Mouse (Mus musculus): ENCODE results near the gene 2700081O15Rik. TPM values are rescaled to one million over a fixed set of nuclear protein-coding genes. Genes with fewer than 3 reads are reported as not detected.
"Not testable (repeated sequence)": the region's sequence is repeated elsewhere in the genome, so short reads cannot be mapped to it uniquely, and the experiment has no call there.

2700081O15Rik gene
- 6.0 and 7.4 TPM in 2 replicates for polyA plus RNA-seq (2015; fragmentation: Nextera tagmentation; extraction: Ambion mirVana)

- H3K27me3 ChIP-seq, result no peaks in the 10 kb centered on the region
- H3K9ac ChIP-seq, result peak within 1 kb of the TSS; percentile 99
- ATAC-seq (replicated peaks; ENCODE audit: low FRiP score), result peak; percentile 74
- H3K9me3 ChIP-seq (replicated peaks), result no peaks in the 10 kb centered on the region
- under 1% methylated on average over 105 of the region's 107 CpGs for WGBS
- peak within 1 kb of the TSS; percentile 75 for H3K4me2 ChIP-seq
- H3K36me3 ChIP-seq, result peaks cover 24% of the 10 kb centered on the region
- peak within 1 kb of the TSS; percentile 96 for H3K27ac ChIP-seq
- peak within 1 kb of the TSS; percentile 81 for H3K4me3 ChIP-seq (replicated peaks)
- peaks cover 54% of the 10 kb centered on the region for H3K4me1 ChIP-seq
These were observed at the start of gene 2700081O15Rik for GRCm38 (mm10) chr19:7416834-7417735. Gene 2700081O15Rik (plus strand): TSS chr19:7417625.

DNA sequence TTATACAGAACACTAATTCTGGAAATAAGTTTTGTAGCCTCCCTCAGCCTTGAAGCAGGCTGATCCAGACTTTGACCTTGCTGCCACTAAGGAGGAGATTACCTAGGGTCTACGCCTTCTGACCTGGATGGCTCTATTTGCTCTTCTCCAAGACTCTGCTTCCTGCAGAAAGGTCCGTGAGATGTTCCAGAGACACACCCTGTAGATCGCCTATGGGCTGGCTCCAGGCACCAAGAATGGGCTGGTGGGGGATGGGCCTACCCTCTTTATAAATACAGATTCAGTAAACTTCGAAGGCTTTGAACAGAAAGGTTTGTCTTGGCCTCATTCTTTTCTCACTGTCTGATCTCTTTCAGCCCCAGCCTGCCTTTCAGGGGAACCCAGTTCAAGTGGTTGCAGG lies 48.0 kb upstream of the 2700081O15Rik start:
- 89% methylated on average over 4 of the region's 4 CpGs for WGBS
- peaks cover 84% of the 10 kb centered on the region for H3K36me3 ChIP-seq
- H3K4me1 ChIP-seq; ATAC-seq (replicated peaks; ENCODE audit: low FRiP score); H3K9me3 ChIP-seq (replicated peaks); H3K27ac ChIP-seq; H3K4me3 ChIP-seq (replicated peaks); H3K27me3 ChIP-seq; H3K9ac ChIP-seq; H3K4me2 ChIP-seq: not testable (repeated sequence)

DNA sequence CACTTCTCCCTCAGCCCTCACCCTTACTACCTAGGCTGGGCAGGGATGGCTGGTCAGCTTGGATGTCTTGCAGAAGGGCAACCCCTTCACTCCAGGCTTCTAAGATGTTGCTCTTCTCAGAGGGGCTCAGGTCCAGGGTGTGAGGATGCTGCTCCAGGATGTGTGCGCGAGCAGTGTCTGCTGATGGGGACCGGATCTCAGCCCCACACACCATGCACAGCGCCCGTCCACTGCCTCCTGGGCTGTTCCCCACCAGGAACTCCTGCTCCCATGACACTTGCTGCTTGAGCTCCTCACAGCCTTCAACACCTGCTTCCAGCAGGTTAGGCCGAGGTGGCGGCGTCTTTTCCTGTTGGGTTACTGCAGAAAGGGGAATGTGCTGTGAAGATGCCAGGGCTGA lies 42.9 kb upstream of the 2700081O15Rik start:
- Histone ChIP-seq H3K27me3 (no peaks in the 10 kb centered on the region), H3K27ac (no peak overlapping the region), H3K9ac (no peak overlapping the region), H3K4me1 (peaks cover 3% of the 10 kb centered on the region; the same call in 1 of the 2 replicates), H3K4me2 (no peak overlapping the region), H3K9me3 (replicated peaks) (no peaks in the 10 kb centered on the region), H3K4me3 (replicated peaks) (no peak overlapping the region), H3K36me3 (peaks cover 77% of the 10 kb centered on the region)
- WGBS, result 97% methylated on average over 8 of the region's 8 CpGs
- ATAC-seq (replicated peaks; ENCODE audit: low FRiP score), result no peak

GRCm38 (mm10) chr19:7377639-7378038 lies 39.8 kb upstream of the 2700081O15Rik start:
- peaks cover 49% of the 10 kb centered on the region for H3K36me3 ChIP-seq
- no peaks in the 10 kb centered on the region for H3K9me3 ChIP-seq (replicated peaks)
- no peak overlapping the region for H3K4me3 ChIP-seq (replicated peaks)
- WGBS, result 75% methylated on average over 2 of the region's 2 CpGs
- peaks cover 21% of the 10 kb centered on the region for H3K4me1 ChIP-seq
- no peak overlapping the region for H3K9ac ChIP-seq
- H3K4me2 ChIP-seq, result no peak overlapping the region
- no peak overlapping the region for H3K27ac ChIP-seq
- H3K27me3 ChIP-seq, result no peaks in the 10 kb centered on the region
- ATAC-seq (replicated peaks; ENCODE audit: low FRiP score), result no peak

DNA sequence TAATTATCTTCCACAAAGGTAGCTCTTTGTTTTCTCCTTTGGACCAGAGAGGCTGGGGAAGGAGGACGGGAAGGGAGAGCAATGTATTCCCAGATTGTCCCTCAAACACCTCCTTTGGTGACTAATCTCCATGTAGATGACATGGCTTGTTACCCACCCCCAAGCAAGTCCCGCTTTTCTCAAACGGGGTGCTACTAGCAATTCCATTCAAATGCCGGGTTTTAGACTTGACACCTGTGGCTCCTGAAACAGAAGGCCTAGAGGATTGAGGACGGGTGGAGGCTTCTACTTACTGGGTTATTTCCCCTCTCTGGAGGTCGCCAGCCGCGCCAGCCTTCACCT lies 35.5 kb upstream of the 2700081O15Rik start:
- H3K9me3 ChIP-seq (replicated peaks), result peaks cover 5% of the 10 kb centered on the region; the same call in 1 of the 2 replicates
- H3K27ac ChIP-seq, result peak overlapping the region; percentile 95
- H3K27me3 ChIP-seq, result no peaks in the 10 kb centered on the region
- H3K4me3 ChIP-seq (replicated peaks), result peak overlapping the region; percentile 79
- H3K36me3 ChIP-seq, result peaks cover 14% of the 10 kb centered on the region
- H3K9ac ChIP-seq, result peak overlapping the region; percentile 90
- peak overlapping the region; percentile 84 for H3K4me2 ChIP-seq
- H3K4me1 ChIP-seq, result peaks cover 34% of the 10 kb centered on the region
- ATAC-seq (replicated peaks; ENCODE audit: low FRiP score), result no peak
- 1% methylated on average over 8 of the region's 8 CpGs for WGBS

- ATAC-seq (replicated peaks; ENCODE audit: low FRiP score), result peak; percentile 68
- Histone ChIP-seq H3K36me3 (peaks cover 14% of the 10 kb centered on the region), H3K4me1 (peaks cover 34% of the 10 kb centered on the region), H3K27me3 (no peaks in the 10 kb centered on the region), H3K27ac (peak overlapping the region; percentile 95), H3K4me2 (peak overlapping the region; percentile 84), H3K9ac (peak overlapping the region; percentile 90), H3K4me3 (replicated peaks) (peak overlapping the region; percentile 79), H3K9me3 (replicated peaks) (peaks cover 5% of the 10 kb centered on the region; the same call in 1 of the 2 replicates)
- under 1% methylated on average over 60 of the region's 60 CpGs for WGBS
These were observed 35.0 kb upstream of the 2700081O15Rik start for GRCm38 (mm10) chr19:7382248-7382902.

DNA sequence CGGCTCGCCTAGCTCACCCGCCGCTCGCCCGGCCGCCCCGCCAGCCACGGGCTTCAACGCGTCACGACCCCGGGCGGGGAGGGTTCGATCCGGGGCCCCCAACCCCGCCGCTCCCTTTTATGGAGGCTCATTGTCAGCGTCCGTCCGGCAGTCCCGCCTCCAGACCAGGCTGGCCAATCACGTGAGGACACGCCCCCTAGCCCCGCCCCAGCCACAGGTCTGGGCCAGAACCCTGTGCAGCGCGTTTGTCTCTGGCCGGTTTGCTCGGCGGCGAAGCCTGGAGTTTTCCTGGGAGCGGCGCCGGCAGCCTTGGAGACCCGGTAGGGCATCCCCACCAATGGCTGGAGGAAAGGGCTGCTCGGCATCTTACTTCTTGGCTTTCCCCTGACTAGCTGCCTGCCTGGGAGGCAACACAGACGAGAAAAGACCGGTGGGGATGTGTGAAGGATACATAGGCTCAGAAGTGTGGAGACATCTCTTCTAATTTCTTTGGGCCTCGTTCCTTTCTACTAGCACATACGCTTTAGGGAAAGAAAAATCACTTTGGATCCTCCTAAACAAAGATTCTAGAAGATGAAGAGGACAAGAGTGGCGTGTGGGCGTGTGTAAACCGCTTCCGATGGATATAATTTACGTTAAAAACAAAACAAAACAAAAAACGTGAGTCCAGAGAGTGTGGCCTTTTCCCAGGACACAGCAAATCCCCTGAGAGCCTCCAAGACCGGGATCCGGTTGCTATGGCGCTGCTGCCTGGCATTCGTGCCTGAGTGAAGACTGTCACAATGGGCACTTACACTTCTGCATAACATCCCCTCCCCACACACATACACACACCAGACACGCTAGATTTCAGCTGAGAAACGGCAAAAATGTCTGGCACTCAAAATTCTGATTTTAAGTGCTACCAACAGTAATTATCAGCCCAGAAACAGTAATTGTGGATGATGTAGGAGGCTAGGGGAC lies 34.2 kb upstream of the 2700081O15Rik start, which contains the start of gene Spindoc:
Gene Spindoc (minus strand): TSS at position 92 of the 963 bp plus-strand sequence.
- peak within 1 kb of the TSS; percentile 95 for H3K27ac ChIP-seq
- peak; percentile 99 for ATAC-seq (replicated peaks; ENCODE audit: low FRiP score)
- no peaks in the 10 kb centered on the region for H3K27me3 ChIP-seq
- H3K4me2 ChIP-seq, result peak within 1 kb of the TSS; percentile 84
- H3K4me1 ChIP-seq, result peaks cover 34% of the 10 kb centered on the region
- peak within 1 kb of the TSS; percentile 90 for H3K9ac ChIP-seq
- H3K36me3 ChIP-seq, result peaks cover 14% of the 10 kb centered on the region
- H3K9me3 ChIP-seq (replicated peaks), result peaks cover 5% of the 10 kb centered on the region; the same call in 1 of the 2 replicates
- H3K4me3 ChIP-seq (replicated peaks), result peak within 1 kb of the TSS; percentile 79
- WGBS, result under 1% methylated on average over 52 of the region's 52 CpGs

DNA sequence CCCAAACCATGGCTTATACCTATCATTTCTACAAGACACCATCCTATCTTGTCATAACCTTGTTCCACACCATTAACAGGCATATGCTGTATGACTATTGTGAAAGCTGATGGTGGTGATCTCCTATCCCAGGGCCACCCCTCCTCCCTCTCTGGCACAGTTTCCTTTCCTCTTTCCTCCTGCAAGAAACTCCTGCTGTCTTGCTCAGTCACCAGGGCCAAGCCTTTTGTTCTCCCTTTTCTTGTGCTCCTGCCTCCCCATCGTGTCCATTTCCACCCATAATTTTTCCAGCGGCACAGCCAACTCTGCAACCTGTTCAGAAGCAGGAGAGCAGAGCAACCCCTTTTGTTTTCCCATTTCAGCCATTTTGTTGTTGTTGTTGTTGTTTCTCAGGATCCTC lies 31.4 kb upstream of the 2700081O15Rik start:
- Histone ChIP-seq H3K4me2 (no peak overlapping the region), H3K36me3 (0 out of 2 replicates have a peak, but pooled peaks cover 5% of the 10 kb centered on the region), H3K27me3 (no peaks in the 10 kb centered on the region), H3K9ac (no peak overlapping the region), H3K9me3 (replicated peaks) (peaks cover 8% of the 10 kb centered on the region; the same call in 1 of the 2 replicates), H3K4me3 (replicated peaks) (no peak overlapping the region), H3K27ac (no peak overlapping the region), H3K4me1 (peaks cover 19% of the 10 kb centered on the region)
- whole genome bisulfite sequencing, result 68% methylated on average over 2 of the region's 2 CpGs
- ATAC-seq (replicated peaks; ENCODE audit: low FRiP score), result no peak

- WGBS, result 85% methylated on average over 6 of the region's 6 CpGs
- no peak overlapping the region for H3K4me3 ChIP-seq (replicated peaks)
- H3K36me3 ChIP-seq, result 0 out of 2 replicates have a peak, but pooled peaks cover 5% of the 10 kb centered on the region
These were observed 28.9 kb upstream of the 2700081O15Rik start for GRCm38 (mm10) chr19:7388488-7388887.

DNA sequence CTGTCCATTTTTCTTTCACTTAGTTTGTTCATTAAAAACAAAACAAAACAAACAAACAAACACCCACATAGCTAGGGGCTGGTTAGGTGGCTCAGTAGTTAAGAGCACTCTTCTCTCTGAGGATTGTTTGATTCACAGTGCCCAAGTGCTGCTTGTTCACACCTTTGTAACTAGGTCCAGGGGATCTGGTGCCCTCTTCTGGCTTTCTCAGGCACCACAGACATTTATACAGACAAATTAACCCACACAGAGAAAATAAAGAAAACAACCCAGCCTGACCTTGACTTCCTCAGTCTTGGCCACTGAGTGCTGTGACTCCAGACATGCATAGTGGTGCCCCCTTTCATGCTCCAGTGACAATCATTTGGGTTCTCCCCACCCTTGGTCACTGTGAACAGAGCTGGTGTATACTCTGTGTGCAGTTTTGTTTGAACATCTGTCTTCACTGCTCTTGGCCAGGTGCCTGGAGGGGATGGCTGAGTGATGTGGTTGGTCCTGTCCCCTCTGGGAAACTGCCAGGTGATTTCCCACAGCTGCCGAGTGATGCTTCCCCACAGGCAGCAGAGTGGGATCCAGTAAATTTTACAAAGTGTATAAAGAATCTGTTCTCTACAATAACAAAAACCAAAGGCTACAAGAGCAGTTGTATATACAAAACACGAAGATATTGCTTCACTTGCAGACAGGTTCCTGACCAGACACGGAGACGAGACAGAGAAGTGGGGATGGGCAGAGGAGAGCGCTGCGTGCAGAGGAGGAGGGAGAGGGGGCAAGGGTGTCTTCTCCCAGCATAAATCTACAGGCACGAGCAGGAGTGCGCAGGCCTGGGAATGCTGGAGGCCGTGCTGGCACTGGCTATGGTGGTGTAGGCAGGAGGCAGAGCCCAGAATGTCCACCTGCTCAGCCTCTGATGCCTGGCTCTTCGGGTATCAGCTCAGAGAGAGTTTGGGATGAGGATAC lies 20.3 kb upstream of the 2700081O15Rik start:
- not testable (repeated sequence) for ATAC-seq (replicated peaks; ENCODE audit: low FRiP score); H3K4me1 ChIP-seq; H3K4me2 ChIP-seq; H3K9ac ChIP-seq; H3K36me3 ChIP-seq; H3K27ac ChIP-seq; H3K4me3 ChIP-seq (replicated peaks); H3K9me3 ChIP-seq (replicated peaks); H3K27me3 ChIP-seq
- 43% methylated on average over 9 of the region's 10 CpGs for WGBS

More at GRCm38 (mm10) chr19:7388488-7388887, 28.9 kb upstream of the 2700081O15Rik start:
- peaks cover 8% of the 10 kb centered on the region for H3K4me1 ChIP-seq
- no peak overlapping the region for H3K27ac ChIP-seq
- H3K9me3 ChIP-seq (replicated peaks), result peaks cover 8% of the 10 kb centered on the region; the same call in 1 of the 2 replicates
- no peak overlapping the region for H3K4me2 ChIP-seq
- ATAC-seq (replicated peaks; ENCODE audit: low FRiP score), result no peak
- no peaks in the 10 kb centered on the region for H3K27me3 ChIP-seq
- no peak overlapping the region for H3K9ac ChIP-seq
